Mouse (Mus musculus) kidney, adult 2 months (tissue): ENCODE data around the gene Hhat.

Source experiments
- CTCF ChIP-seq: fragments of 200-500 bp; conservative IDR thresholded peaks from 2 replicates; pipeline ENCODE4 v1.5.1; 2011; ENCODE audit warnings: low read depth, mild to moderate bottlenecking, control low read depth, low read length, moderate library complexity, mixed read lengths; ENCODE audit not compliant: insufficient read depth, insufficient read length
- POLR2A ChIP-seq: fragments of 200-500 bp; IDR thresholded peaks from one replicate; pipeline ENCODE4 v1.6.1; 2011; ENCODE audit warnings: low read depth, low read length, control low read depth

- TF ChIP-seq CTCF (no peak), POLR2A (no peak)
These were observed 44.8 kb upstream of the Hhat start for GRCm38 (mm10) chr1:192815789-192816188.
